Mouse (Mus musculus): ENCODE data around the gene Ssr1. TPM values are rescaled to one million over a fixed set of nuclear protein-coding genes. Genes with fewer than 3 reads are reported as not detected.

The Ssr1 gene
- 97.9 and 101 TPM in 2 replicates for polyA plus RNA-seq (2016; fragmentation: Nextera tagmentation; extraction: Ambion mirVana)

DNA sequence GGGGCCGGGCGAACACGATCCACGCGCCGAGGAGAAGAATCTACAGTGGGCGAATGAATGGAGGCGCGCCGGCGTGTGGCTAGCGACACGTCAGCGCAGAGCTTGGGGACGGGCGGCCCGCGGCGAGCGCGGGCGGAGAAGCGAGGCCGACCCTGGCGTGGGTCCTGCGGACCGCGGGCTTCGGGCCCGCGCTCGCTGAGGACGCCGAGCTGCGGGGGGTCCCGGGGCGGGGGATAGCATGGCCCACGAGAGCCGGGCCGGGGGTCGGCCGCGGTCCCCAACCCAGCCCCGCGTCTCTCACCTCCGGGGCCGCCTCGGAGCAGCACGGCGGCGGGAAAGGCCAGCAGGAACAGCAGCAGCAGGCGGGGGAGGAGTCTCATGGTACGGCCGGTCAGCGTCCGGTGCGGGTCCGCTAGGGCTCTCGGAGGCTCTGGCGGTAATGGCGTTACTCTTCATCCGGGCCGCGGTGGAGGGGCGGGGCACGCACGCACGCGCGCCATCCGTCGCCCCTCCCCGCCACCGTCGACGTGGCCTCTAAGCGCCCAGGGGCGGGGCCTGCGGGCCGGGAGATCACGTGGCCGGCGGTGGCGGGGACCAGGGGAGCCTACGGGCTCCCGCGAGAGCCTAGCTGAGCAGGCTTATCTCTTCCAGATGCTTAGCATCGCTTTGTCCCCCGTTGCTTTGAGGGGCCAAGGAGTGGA lies at the start of gene Ssr1:
Gene Ssr1, minus strand, starts transcription at position 514 of the 701 bp plus-strand sequence.
- Histone ChIP-seq H3K9ac (replicated peaks) (peak within 1 kb of the TSS; percentile 95), H3K27ac (replicated peaks) (peak within 1 kb of the TSS; percentile 93), H3K27me3 (no peaks in the 10 kb centered on the region), H3K4me1 (peaks cover 14% of the 10 kb centered on the region; the same call in 1 of the 2 replicates), H3K36me3 (peaks cover 26% of the 10 kb centered on the region), H3K4me3 (peak within 1 kb of the TSS; percentile 84), H3K9me3 (no peaks in the 10 kb centered on the region), H3K4me2 (replicated peaks) (peak within 1 kb of the TSS; percentile 65)
- peak; percentile 98 for ATAC-seq (ENCODE audit: low FRiP score, low read depth)
- under 1% methylated on average over 83 of the region's 89 CpGs for whole genome bisulfite sequencing

DNA sequence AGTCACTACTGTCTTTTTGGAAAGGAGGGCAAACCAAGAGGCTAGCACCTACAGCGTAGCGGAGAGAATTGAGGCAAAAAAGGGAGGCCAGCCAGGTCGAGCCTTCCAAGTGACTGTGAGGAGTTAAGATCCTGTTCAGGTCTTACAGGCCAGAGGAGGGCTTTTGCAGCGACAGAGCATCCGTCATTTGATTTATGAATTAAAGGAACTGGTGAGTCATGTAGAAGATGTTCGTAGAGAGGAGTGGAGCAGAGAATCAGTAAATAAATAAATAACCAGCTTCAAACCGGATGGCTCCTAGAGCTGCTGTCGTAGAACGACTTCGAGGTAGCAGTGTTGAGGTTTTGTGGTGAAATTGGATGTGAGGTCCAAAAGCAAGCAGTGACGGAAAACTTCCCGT lies 43.8 kb upstream of the Ssr1 start:
- peak overlapping the region; percentile 88 for H3K4me3 ChIP-seq
- H3K4me2 ChIP-seq (replicated peaks) = peak overlapping the region; percentile 92
- peak overlapping the region; percentile 88 for H3K9ac ChIP-seq (replicated peaks)
- ATAC-seq (ENCODE audit: low FRiP score, low read depth) = no peak
- H3K27me3 ChIP-seq = no peaks in the 10 kb centered on the region
- peaks cover 28% of the 10 kb centered on the region for H3K36me3 ChIP-seq
- WGBS = 56% methylated on average over 12 of the region's 12 CpGs
- peaks cover 15% of the 10 kb centered on the region for H3K4me1 ChIP-seq
- H3K27ac ChIP-seq (replicated peaks) = no peak overlapping the region
- no peaks in the 10 kb centered on the region for H3K9me3 ChIP-seq

DNA sequence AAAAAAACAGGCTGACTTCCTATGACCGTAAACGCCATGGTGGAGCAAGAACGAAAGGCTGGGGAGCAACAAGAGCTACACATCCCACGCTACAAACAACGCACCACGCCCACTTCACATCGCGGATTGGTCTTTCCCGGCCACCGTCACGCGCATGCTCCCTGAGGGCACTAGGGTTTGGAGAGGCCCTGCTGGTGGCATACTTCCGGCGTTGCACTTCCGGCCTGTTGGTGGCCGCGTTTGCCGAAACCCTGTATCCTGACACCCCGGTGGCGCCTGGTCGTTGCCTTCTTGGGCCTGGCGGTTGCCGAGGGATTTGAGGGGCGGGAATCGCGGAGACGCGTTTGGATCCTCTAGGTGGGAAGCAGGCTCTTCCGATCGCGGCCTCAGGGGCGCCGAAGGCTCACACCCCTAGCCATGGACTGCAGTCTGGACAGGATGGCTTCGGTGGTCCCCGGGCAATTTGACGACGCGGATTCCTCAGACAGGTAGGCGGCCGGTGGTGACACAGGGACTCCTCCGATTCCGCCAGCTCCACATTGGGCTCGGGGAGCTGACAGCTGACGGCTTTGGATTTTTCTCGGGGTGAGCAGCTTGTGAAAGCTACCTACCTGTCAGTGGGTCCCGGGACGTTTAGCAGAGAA lies 43.1 kb upstream of the Ssr1 start, which contains the start of gene Cage1:
Gene Cage1, minus strand, starts transcription at position 26 of the 644 bp plus-strand sequence.
- WGBS = under 1% methylated on average over 47 of the region's 47 CpGs
- Histone ChIP-seq H3K4me1 (peaks cover 15% of the 10 kb centered on the region), H3K4me3 (peak within 1 kb of the TSS; percentile 88), H3K27ac (replicated peaks) (peak within 1 kb of the TSS; percentile 68), H3K36me3 (peaks cover 21% of the 10 kb centered on the region), H3K9me3 (no peaks in the 10 kb centered on the region), H3K27me3 (no peaks in the 10 kb centered on the region), H3K9ac (replicated peaks) (peak within 1 kb of the TSS; percentile 88), H3K4me2 (replicated peaks) (peak within 1 kb of the TSS; percentile 92)
- ATAC-seq (ENCODE audit: low FRiP score, low read depth) = peak; percentile 98

DNA sequence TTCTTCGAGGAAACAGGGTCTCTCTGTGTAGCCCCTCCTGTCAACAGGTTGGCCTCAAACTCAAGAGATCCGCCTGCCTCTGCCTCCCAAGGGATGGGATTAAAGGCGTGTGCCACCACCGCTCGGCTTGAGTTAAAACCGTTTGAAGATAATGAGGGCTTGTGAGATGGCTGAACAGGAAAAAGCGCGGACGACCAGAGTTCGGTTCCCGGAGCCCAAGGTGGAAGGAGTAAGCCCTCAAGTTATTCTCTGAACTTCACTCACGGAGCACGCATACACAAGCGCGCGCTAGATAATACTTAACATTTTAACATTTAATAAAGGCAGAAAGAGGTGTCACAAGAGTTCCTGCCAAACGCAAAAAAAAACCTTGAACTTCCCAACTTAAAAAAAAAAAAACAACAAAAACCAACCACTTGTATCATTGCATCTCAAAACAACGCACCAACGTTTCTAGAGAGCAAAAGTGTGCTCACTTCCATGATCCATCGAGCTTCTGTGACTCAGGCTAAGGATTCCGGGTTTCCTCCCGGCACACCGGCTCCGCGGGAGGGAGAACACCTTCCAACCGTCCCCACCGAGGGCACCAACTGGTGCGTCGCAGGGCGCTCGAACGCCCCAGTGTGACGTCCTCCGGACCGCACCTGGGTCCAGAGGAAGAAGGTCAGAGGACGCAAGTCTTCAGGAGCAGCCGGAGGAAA lies 42.5 kb upstream of the Ssr1 start, which contains the start of gene Riok1:
Gene Riok1, plus strand, starts transcription at position 653 of the 701 bp plus-strand sequence.
- peak within 1 kb of the TSS; percentile 68 for H3K27ac ChIP-seq (replicated peaks)
- H3K9me3 ChIP-seq = no peaks in the 10 kb centered on the region
- H3K27me3 ChIP-seq = no peaks in the 10 kb centered on the region
- ATAC-seq (ENCODE audit: low FRiP score, low read depth) = peak; percentile 76; the same call in 1 of the 2 replicates
- H3K9ac ChIP-seq (replicated peaks) = peak within 1 kb of the TSS; percentile 88
- 10% methylated on average over 37 of the region's 37 CpGs for WGBS
- peak within 1 kb of the TSS; percentile 92 for H3K4me2 ChIP-seq (replicated peaks)
- peak within 1 kb of the TSS; percentile 88 for H3K4me3 ChIP-seq
- H3K4me1 ChIP-seq = peaks cover 15% of the 10 kb centered on the region
- peaks cover 15% of the 10 kb centered on the region for H3K36me3 ChIP-seq

DNA sequence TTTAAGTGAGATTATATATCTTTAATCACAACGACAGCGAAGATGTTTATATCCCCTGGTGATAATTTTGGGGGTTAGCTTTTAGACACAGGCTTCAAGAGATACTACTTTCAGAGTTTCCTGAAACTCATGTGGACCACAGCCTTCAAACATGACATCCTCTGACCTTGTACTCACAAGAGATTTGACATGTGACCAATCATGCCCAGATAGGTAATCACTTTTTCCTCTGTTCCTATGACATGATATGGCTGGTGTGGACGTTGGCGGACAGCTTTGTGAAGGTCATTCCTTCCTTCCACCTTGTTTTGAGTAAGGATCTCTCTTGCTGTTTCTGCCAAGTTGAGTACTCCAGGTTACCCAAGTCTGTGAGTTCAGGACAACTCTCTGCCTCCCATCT lies 34.4 kb upstream of the Ssr1 start:
- Histone ChIP-seq H3K4me3 (no peak overlapping the region), H3K4me1 (no peaks in the 10 kb centered on the region), H3K9me3 (no peaks in the 10 kb centered on the region), H3K36me3 (no peaks in the 10 kb centered on the region), H3K4me2 (replicated peaks) (no peak overlapping the region), H3K27me3 (no peaks in the 10 kb centered on the region), H3K9ac (replicated peaks) (no peak overlapping the region), H3K27ac (replicated peaks) (no peak overlapping the region)
- 91% methylated on average over 4 of the region's 4 CpGs for WGBS
- no peak for ATAC-seq (ENCODE audit: low FRiP score, low read depth)

DNA sequence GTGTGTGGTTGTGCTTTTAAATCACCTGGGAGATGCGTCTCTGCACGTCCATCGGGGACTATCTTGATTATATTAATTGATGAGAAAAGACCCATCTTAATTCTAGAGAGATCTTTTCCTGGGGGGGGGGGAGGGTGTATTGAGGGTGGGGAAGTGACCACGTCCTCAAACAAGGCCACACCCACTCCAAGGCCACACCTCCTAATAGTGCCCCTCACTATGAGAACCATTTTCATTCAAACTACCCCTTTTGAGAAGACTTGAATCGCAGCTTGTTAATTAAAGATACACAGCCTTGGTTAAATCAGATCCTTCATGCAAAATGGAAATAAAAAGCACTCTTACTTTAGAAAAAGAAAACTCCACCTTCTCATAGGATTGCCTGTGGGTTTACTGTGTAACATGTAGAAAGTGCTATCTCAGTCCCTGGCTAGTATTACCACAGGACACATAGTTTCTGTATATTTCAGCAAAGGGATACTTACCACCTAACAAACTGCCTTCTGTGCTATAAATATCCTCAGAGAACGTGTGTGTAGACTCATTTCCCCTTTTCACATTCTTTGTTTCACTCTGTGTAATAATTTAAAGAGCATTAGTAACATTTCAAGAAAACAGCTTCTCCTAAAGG lies 33.7 kb upstream of the Ssr1 start:
- H3K4me2 ChIP-seq (replicated peaks) = no peak overlapping the region
- no peaks in the 10 kb centered on the region for H3K4me1 ChIP-seq
- no peaks in the 10 kb centered on the region for H3K36me3 ChIP-seq
- no peak overlapping the region for H3K4me3 ChIP-seq
- H3K27me3 ChIP-seq = no peaks in the 10 kb centered on the region
- 63% methylated on average over 6 of the region's 6 CpGs for WGBS
- H3K9me3 ChIP-seq = no peaks in the 10 kb centered on the region
- no peak overlapping the region for H3K9ac ChIP-seq (replicated peaks)
- H3K27ac ChIP-seq (replicated peaks) = no peak overlapping the region
- no peak for ATAC-seq (ENCODE audit: low FRiP score, low read depth)

DNA sequence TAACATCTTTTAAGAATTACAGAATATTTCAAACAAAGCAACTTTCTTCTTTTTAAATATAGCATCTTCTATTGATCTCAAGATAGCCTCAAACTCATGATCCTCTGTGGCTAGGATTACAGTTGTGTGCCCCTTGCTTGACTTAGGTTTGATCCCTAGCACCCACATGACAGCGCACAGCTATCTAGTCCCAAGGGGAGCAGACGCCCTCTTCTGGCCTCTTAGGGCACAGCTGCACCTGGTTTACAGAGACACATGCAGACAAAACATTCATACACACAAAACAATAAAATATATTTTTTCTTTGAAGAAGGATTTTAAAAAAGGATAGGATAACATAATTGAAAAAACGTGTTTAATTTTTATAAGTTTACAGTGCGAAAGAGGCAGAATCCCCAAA lies 31.9 kb upstream of the Ssr1 start:
- no peak for ATAC-seq (ENCODE audit: low FRiP score, low read depth)
- H3K4me3 ChIP-seq = no peak overlapping the region
- no peaks in the 10 kb centered on the region for H3K9me3 ChIP-seq
- H3K36me3 ChIP-seq = no peaks in the 10 kb centered on the region
- no peak overlapping the region for H3K9ac ChIP-seq (replicated peaks)
- no peaks in the 10 kb centered on the region for H3K27me3 ChIP-seq
- H3K4me2 ChIP-seq (replicated peaks) = no peak overlapping the region
- no peak overlapping the region for H3K27ac ChIP-seq (replicated peaks)
- no peaks in the 10 kb centered on the region for H3K4me1 ChIP-seq
- 32% methylated on average over 4 of the region's 4 CpGs for WGBS

DNA sequence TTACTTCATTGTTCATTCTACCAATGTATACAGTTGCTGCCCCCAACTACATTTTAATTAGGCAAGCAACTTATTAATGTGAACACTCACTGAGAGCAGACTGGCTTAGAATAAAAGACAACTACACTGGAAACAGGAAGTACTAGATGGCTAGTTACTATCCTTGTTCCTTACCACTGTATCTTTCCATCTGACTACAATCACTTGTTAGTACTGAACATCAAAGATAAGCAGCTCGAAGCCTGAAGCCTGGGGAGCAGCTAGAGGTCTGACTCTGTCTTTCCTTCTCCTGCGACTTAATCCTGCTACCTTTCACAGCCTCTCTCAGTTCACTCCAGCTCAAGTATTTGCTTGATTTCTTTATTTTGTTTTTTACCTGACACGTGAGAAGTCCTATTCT lies 24.8 kb upstream of the Ssr1 start:
- H3K9me3 ChIP-seq = no peaks in the 10 kb centered on the region
- WGBS = 84% methylated on average over 3 of the region's 3 CpGs
- H3K4me2 ChIP-seq (replicated peaks) = no peak overlapping the region
- H3K27ac ChIP-seq (replicated peaks) = no peak overlapping the region
- no peaks in the 10 kb centered on the region for H3K36me3 ChIP-seq
- no peaks in the 10 kb centered on the region for H3K4me1 ChIP-seq
- no peak overlapping the region for H3K4me3 ChIP-seq
- ATAC-seq (ENCODE audit: low FRiP score, low read depth) = no peak
- no peaks in the 10 kb centered on the region for H3K27me3 ChIP-seq
- H3K9ac ChIP-seq (replicated peaks) = no peak overlapping the region

DNA sequence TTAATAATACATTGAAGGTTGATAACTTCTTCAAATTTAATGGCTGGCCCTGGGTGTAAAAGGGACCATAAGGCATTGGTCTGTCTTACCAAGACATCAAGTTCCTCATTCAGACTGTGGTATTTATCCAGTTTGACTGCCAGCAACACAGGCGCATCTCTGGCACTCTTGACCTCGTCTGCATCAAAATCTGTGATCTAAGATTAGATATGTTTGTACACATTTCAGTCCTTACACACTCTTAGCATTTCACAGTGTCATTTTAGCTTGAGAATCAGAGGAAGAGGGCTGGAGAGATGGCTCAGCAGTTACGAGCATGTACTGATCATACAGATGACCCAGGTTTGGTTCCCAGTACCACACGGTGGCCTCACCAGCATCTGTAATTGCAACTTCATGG lies 21.6 kb upstream of the Ssr1 start:
- H3K27me3 ChIP-seq = no peaks in the 10 kb centered on the region
- no peak for ATAC-seq (ENCODE audit: low FRiP score, low read depth)
- no peak overlapping the region for H3K4me3 ChIP-seq
- 88% methylated on average over 4 of the region's 4 CpGs for WGBS
- no peaks in the 10 kb centered on the region for H3K36me3 ChIP-seq
- no peaks in the 10 kb centered on the region for H3K4me1 ChIP-seq
- no peak overlapping the region for H3K9ac ChIP-seq (replicated peaks)
- H3K9me3 ChIP-seq = no peaks in the 10 kb centered on the region
- H3K4me2 ChIP-seq (replicated peaks) = no peak overlapping the region
- H3K27ac ChIP-seq (replicated peaks) = no peak overlapping the region

DNA sequence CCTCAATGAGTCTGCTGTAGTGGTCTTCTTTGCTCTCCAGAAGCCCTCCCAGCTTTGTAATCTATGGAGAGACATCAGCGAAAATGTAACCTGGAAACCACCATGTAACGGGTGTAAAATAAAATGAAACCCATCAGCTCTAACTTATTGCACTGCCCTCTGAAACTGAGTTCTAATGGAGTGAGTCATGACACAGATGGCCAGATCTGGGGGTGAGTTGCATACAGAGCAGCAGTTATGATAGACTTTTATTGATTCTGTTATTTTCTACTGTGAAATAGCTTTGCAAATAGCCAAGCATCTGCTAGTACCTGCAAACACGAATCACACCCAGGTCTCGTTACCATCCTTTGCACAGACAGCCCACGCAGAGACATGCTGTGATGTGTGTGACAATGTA lies 18.4 kb upstream of the Ssr1 start:
- Histone ChIP-seq H3K36me3 (no peaks in the 10 kb centered on the region), H3K4me2 (replicated peaks) (no peak overlapping the region), H3K27me3 (no peaks in the 10 kb centered on the region), H3K27ac (replicated peaks) (no peak overlapping the region), H3K4me3 (no peak overlapping the region), H3K9ac (replicated peaks) (no peak overlapping the region), H3K9me3 (no peaks in the 10 kb centered on the region), H3K4me1 (no peaks in the 10 kb centered on the region)
- WGBS = 86% methylated on average over 5 of the region's 5 CpGs
- ATAC-seq (ENCODE audit: low FRiP score, low read depth) = no peak

DNA sequence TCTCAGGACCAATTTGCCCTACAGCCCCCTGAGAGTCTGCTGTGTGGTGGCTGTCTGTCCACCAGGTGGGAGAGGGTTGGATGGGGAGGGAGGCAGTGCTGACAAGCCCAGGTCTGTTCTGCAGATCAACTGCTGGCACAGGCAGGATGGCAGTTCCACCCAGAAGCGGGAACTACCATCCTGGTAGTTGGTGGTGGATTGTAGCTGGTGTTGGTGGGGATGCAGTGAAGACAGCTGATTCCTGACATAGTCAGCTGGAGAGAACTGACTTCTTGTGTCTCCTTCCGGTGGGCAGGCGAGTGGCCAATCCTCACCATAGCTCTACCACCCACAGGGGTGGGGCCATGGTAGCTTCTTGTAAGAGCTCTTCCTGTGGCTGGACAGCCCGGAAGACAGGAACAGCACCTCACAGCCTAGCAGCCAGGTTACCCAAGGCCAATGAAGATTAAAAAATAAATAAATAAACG lies 16.5 kb upstream of the Ssr1 start:
- no peaks in the 10 kb centered on the region for H3K9me3 ChIP-seq

More for the DNA sequence above, 16.5 kb upstream of the Ssr1 start:
- no peak overlapping the region for H3K4me2 ChIP-seq (replicated peaks)
- ATAC-seq (ENCODE audit: low FRiP score, low read depth) = no peak
- H3K4me1 ChIP-seq = no peaks in the 10 kb centered on the region
- no peaks in the 10 kb centered on the region for H3K36me3 ChIP-seq
- 83% methylated on average over 5 of the region's 5 CpGs for WGBS
- H3K27ac ChIP-seq (replicated peaks) = no peak overlapping the region
- H3K27me3 ChIP-seq = no peaks in the 10 kb centered on the region
- H3K9ac ChIP-seq (replicated peaks) = no peak overlapping the region
- no peak overlapping the region for H3K4me3 ChIP-seq

All from midbrain, embryonic 12.5 days (tissue).